ENCODE assay signal across 13 mouse cellular contexts in the genomic region with DNA sequence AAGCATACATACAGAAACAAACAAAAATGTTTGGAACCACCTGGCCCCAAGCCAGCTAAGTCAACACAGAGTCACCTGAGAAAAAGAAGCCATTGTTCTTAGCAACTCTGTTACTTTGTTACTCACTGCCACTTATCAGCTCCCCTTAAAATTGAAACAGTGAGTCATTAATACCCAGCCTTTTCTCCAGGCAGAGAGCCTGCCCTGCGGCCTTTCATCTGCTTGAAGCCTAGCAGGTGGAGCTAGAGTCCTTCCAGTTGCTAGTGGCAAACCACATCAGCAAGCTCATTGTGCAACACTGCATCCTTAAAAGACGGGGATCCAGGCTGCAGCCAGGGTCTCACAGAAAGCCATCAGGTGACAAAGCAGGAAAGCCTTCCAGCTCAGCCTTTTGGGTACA.
DNase-seq lines count a peak whose midpoint lies in the region; ATAC-seq and TF ChIP-seq lines count a peak whose summit lies in the region.
"Had no signal": no experiment of that assay in that cellular context is flagged by ENCODE, and none has a peak within 500 bp of the region (broad histone marks: within the 10 kb centered on the region; RNA-seq: fewer than 3 reads in every experiment).

No protein-coding gene starts in this region.

- no peak overlapping the region for H3K4me3 ChIP-seq in kidney, embryonic 16.5 days (ENCODE audit: low read length)
- no peak overlapping the region for H3K4me3 ChIP-seq in lung, embryonic 15.5 days
- H3K4me3 ChIP-seq in stomach, postnatal 0 days (ENCODE audit: low read depth, low read length): no peak overlapping the region
- H3K4me3 ChIP-seq in midbrain, postnatal 0 days (ENCODE audit: low read depth, low read length): no peak overlapping the region
- H3K4me3 ChIP-seq: hindbrain, embryonic 10.5 days; midbrain, embryonic 12.5 days had no signal

- no peaks in the 10 kb centered on the region for H3K36me3 ChIP-seq in kidney, embryonic 16.5 days (ENCODE audit: insufficient read depth, low read length)
- no peaks in the 10 kb centered on the region for H3K36me3 ChIP-seq in lung, embryonic 15.5 days
- no peaks in the 10 kb centered on the region for H3K36me3 ChIP-seq in stomach, postnatal 0 days (ENCODE audit: control insufficient read depth, insufficient read depth, low read length)
- no peaks in the 10 kb centered on the region for H3K36me3 ChIP-seq in midbrain, postnatal 0 days (ENCODE audit: insufficient read depth, low read length)
- H3K36me3 ChIP-seq: hindbrain, embryonic 10.5 days; midbrain, embryonic 12.5 days had no signal

- H3K4me1 ChIP-seq in kidney, embryonic 16.5 days (ENCODE audit: insufficient read depth, low read length): peaks cover 17% of the 10 kb centered on the region
- peaks cover 18% of the 10 kb centered on the region for H3K4me1 ChIP-seq in lung, embryonic 15.5 days
- no peaks in the 10 kb centered on the region; the same call in 1 of the 2 replicates for H3K4me1 ChIP-seq in stomach, postnatal 0 days (replicated peaks; ENCODE audit: control insufficient read depth, insufficient read depth)
- no peaks in the 10 kb centered on the region for H3K4me1 ChIP-seq in midbrain, postnatal 0 days (ENCODE audit: insufficient read depth, low read length)
- H3K4me1 ChIP-seq: midbrain, embryonic 12.5 days had no signal

- DNase-seq in kidney, adult 8-10 months: no peak
- peak; percentile 82 for DNase-seq in stomach, postnatal 0 days (ENCODE audit: low spot score)
- DNase-seq in retina, embryonic 14.5 days (ENCODE audit: low spot score): no peak
- DNase-seq in midbrain, postnatal 0 days (ENCODE audit: low spot score): no peak
- DNase-seq: cerebellum, adult 2 months; kidney, adult 9 months; left cerebral cortex, postnatal 4 days had no signal

- H3K4me2 ChIP-seq in kidney, embryonic 16.5 days (replicated peaks; ENCODE audit: low read depth, low read length): no peak overlapping the region
- H3K4me2 ChIP-seq in lung, embryonic 15.5 days: no peak overlapping the region
- H3K4me2 ChIP-seq in stomach, postnatal 0 days (replicated peaks; ENCODE audit: low read depth): no peak overlapping the region
- no peak overlapping the region for H3K4me2 ChIP-seq in midbrain, postnatal 0 days (ENCODE audit: low read depth, low read length, poor library complexity, severe bottlenecking)
- H3K4me2 ChIP-seq: midbrain, embryonic 12.5 days had no signal

- peak; percentile 60 for TF ChIP-seq CTCF in stomach, postnatal 0 days (IDR thresholded peaks at IDR 0.05; ENCODE audit: low read depth)
- no peak for TF ChIP-seq CTCF in midbrain, postnatal 0 days (IDR thresholded peaks at IDR 0.05)

- WGBS in kidney, embryonic 16.5 days: 48% methylated on average over 2 of the region's 2 CpGs
- WGBS in lung, embryonic 15.5 days: 30% methylated on average over 2 of the region's 2 CpGs
- 33% methylated on average over 2 of the region's 2 CpGs for WGBS in stomach, postnatal 0 days
- 65% methylated on average over 2 of the region's 2 CpGs for WGBS in midbrain, postnatal 0 days

- H3K27ac ChIP-seq in kidney, embryonic 16.5 days (ENCODE audit: low read length): no peak overlapping the region
- no peak overlapping the region for H3K27ac ChIP-seq in lung, embryonic 15.5 days
- no peak overlapping the region for H3K27ac ChIP-seq in stomach, postnatal 0 days (replicated peaks)
- H3K27ac ChIP-seq in midbrain, postnatal 0 days (ENCODE audit: low read depth, low read length): no peak overlapping the region
- H3K27ac ChIP-seq: hindbrain, embryonic 10.5 days; midbrain, embryonic 12.5 days had no signal

- ATAC-seq in kidney, embryonic 16.5 days (ENCODE audit: low FRiP score, low TSS enrichment): 0 out of 2 replicates have a peak, but pooled peaks have one; percentile 23
- ATAC-seq in granulocyte monocyte progenitor cell, adult 5-6 weeks (replicated peaks; ENCODE audit: poor library complexity, severe bottlenecking): peak; percentile 70
- ATAC-seq in lung, embryonic 15.5 days (ENCODE audit: borderline replicate concordance, extremely low read depth, low FRiP score, low TSS enrichment): peak; percentile 55; the same call in 1 of the 2 replicates
- ATAC-seq in stomach, postnatal 0 days (ENCODE audit: low FRiP score, low TSS enrichment): peak; percentile 98
- ATAC-seq in midbrain, postnatal 0 days (ENCODE audit: low FRiP score): no peak
- ATAC-seq: Patski had no signal

- H3K27me3 ChIP-seq in kidney, embryonic 16.5 days (ENCODE audit: insufficient read depth, low read length): no peaks in the 10 kb centered on the region
- no peaks in the 10 kb centered on the region for H3K27me3 ChIP-seq in lung, embryonic 15.5 days
- H3K27me3 ChIP-seq in stomach, postnatal 0 days (ENCODE audit: control insufficient read depth, insufficient read depth, low read length): no peaks in the 10 kb centered on the region
- H3K27me3 ChIP-seq in midbrain, postnatal 0 days (ENCODE audit: insufficient read depth, low read length): no peaks in the 10 kb centered on the region
- H3K27me3 ChIP-seq: midbrain, embryonic 12.5 days; Patski had no signal

- no peaks in the 10 kb centered on the region for H3K9me3 ChIP-seq in kidney, embryonic 16.5 days (ENCODE audit: low read length)
- H3K9me3 ChIP-seq in lung, embryonic 15.5 days: no peaks in the 10 kb centered on the region
- H3K9me3 ChIP-seq in stomach, postnatal 0 days (ENCODE audit: control insufficient read depth, low read length): no peaks in the 10 kb centered on the region
- H3K9me3 ChIP-seq in midbrain, postnatal 0 days (ENCODE audit: low read length): no peaks in the 10 kb centered on the region
- H3K9me3 ChIP-seq: hindbrain, embryonic 10.5 days; midbrain, embryonic 12.5 days had no signal

- no peak overlapping the region for H3K9ac ChIP-seq in kidney, embryonic 16.5 days (replicated peaks; ENCODE audit: low read length)
- H3K9ac ChIP-seq in lung, embryonic 15.5 days: no peak overlapping the region
- no peak overlapping the region for H3K9ac ChIP-seq in stomach, postnatal 0 days (ENCODE audit: low read length)
- H3K9ac ChIP-seq in midbrain, postnatal 0 days (replicated peaks; ENCODE audit: low read length, poor library complexity, severe bottlenecking): no peak overlapping the region
- H3K9ac ChIP-seq: midbrain, embryonic 12.5 days had no signal

- no peak for TF ChIP-seq EP300 in stomach, postnatal 0 days (optimal IDR thresholded peaks at IDR 0.05)
